ENCODE assay signal across 27 mouse cellular contexts in genomic region chr2:154448633-154449032, GRCm38 (mm10). TPM values are rescaled to one million over a fixed set of nuclear protein-coding genes. Genes with fewer than 3 reads are reported as not detected.
DNase-seq lines count a peak whose midpoint lies in the region; ATAC-seq and TF ChIP-seq lines count a peak whose summit lies in the region.
"Had no signal": no experiment of that assay in that cellular context is flagged by ENCODE, and none has a peak within 500 bp of the region (broad histone marks: within the 10 kb centered on the region; RNA-seq: fewer than 3 reads in every experiment).

No protein-coding gene starts in this region.

- DNase-seq in heart, adult 11 months, result peak; percentile 80
- no peak for DNase-seq in heart, adult 18-20 months
- DNase-seq in ES-E14 (ENCODE audit: low read depth, low spot score) (no peak), R1 (ENCODE audit: low read depth, low spot score) (peak; percentile 71)
- no peak for DNase-seq in frontal cortex, postnatal 14 days (ENCODE audit: low spot score in 2 of 2)
- DNase-seq: adrenal gland, postnatal 10 days; adrenal gland, postnatal 25 days; B cell, adult 2 months; cerebellum, adult 11 months; cerebellum, adult 18-20 months; cerebellum, adult 8-10 months; cerebellum, adult 9-11 months; cerebellum, postnatal 14 days; cerebellum, postnatal 36 days; embryo, embryonic 11 days had no signal

- no peak for ATAC-seq in kidney, embryonic 16.5 days (ENCODE audit: low FRiP score, low TSS enrichment)
- ATAC-seq: CD4-positive, CD25-positive, alpha-beta regulatory T cell, adult 4 months; forebrain, embryonic 14.5 days; forebrain, embryonic 16.5 days; Patski had no signal

- H3K27ac ChIP-seq in ES-E14 (ENCODE audit: insufficient read depth, low read depth, low read length, poor library complexity, severe bottlenecking), result no peak overlapping the region; the same call in 1 of the 2 replicates
- H3K27ac ChIP-seq in kidney, embryonic 16.5 days (ENCODE audit: low read length), result no peak overlapping the region
- H3K27ac ChIP-seq: embryonic facial prominence, embryonic 13.5 days; embryonic facial prominence, embryonic 15.5 days; forebrain, embryonic 10.5 days; forebrain, embryonic 12.5 days had no signal

- no peak overlapping the region for H3K9ac ChIP-seq in ES-E14 (ENCODE audit: insufficient read depth, low read depth, low read length, poor library complexity, severe bottlenecking)
- no peak overlapping the region for H3K9ac ChIP-seq in kidney, embryonic 16.5 days (replicated peaks; ENCODE audit: low read length)
- H3K9ac ChIP-seq: embryonic facial prominence, embryonic 13.5 days; embryonic facial prominence, embryonic 15.5 days; forebrain, embryonic 12.5 days had no signal

- in situ Hi-C loops in ES-E14 (cut with MboI; ENCODE audit: low sequenced_read_pairs in 2 of 2, unreplicated experiment in 2 of 2), result no loop called here

- no peaks in the 10 kb centered on the region for H3K27me3 ChIP-seq in kidney, embryonic 16.5 days (ENCODE audit: insufficient read depth, low read length)
- H3K27me3 ChIP-seq: CH12.LX; embryonic facial prominence, embryonic 13.5 days; embryonic facial prominence, embryonic 15.5 days; forebrain, embryonic 12.5 days; Patski had no signal

- no peak overlapping the region for H3K4me2 ChIP-seq in kidney, embryonic 16.5 days (replicated peaks; ENCODE audit: low read depth, low read length)
- H3K4me2 ChIP-seq: embryonic facial prominence, embryonic 13.5 days; embryonic facial prominence, embryonic 15.5 days; forebrain, embryonic 12.5 days had no signal

- H3K4me3 ChIP-seq in ES-E14 (ENCODE audit: insufficient read depth in 1 of 2, low read depth in 1 of 2, low read length in 2 of 2, poor library complexity in 1 of 2, severe bottlenecking in 1 of 2), result no peak overlapping the region
- no peak overlapping the region for H3K4me3 ChIP-seq in kidney, embryonic 16.5 days (ENCODE audit: low read length)
- H3K4me3 ChIP-seq: embryonic facial prominence, embryonic 13.5 days; embryonic facial prominence, embryonic 15.5 days; erythroblast, embryonic 14.5 days; forebrain, embryonic 10.5 days; forebrain, embryonic 12.5 days had no signal

- peaks cover 3% of the 10 kb centered on the region for H3K36me3 ChIP-seq in ES-E14 (ENCODE audit: control insufficient read depth, insufficient read depth, low read length, poor library complexity, severe bottlenecking)
- peaks cover 9% of the 10 kb centered on the region for H3K36me3 ChIP-seq in kidney, embryonic 16.5 days (ENCODE audit: insufficient read depth, low read length)

- no peaks in the 10 kb centered on the region for H3K9me3 ChIP-seq in ES-E14 (ENCODE audit: control insufficient read depth, insufficient read depth, low read depth, low read length)
- H3K9me3 ChIP-seq in kidney, embryonic 16.5 days (ENCODE audit: low read length), result no peaks in the 10 kb centered on the region
- H3K9me3 ChIP-seq: embryonic facial prominence, embryonic 13.5 days; embryonic facial prominence, embryonic 15.5 days; forebrain, embryonic 12.5 days had no signal

- peaks cover 4 to 14% of the 10 kb centered on the region in 2 experiments for H3K4me1 ChIP-seq in ES-E14 (ENCODE audit: control insufficient read depth in 2 of 2, insufficient read depth in 2 of 2, low read length in 2 of 2, poor library complexity in 1 of 2)
- no peaks in the 10 kb centered on the region; the same call in 1 of the 2 replicates for H3K4me1 ChIP-seq in kidney, embryonic 16.5 days (ENCODE audit: insufficient read depth, low read length)
- H3K4me1 ChIP-seq: embryonic facial prominence, embryonic 15.5 days; forebrain, embryonic 10.5 days; forebrain, embryonic 12.5 days had no signal

TF ChIP-seq in ES-E14, 5 proteins besides CTCF, POLR2A, EP300 and RAD21:
- TF ChIP-seq ZNF384 (IDR thresholded peaks at IDR 0.05; ENCODE audit: low read depth, low read length) (no peak), MAFK (IDR thresholded peaks at IDR 0.05; ENCODE audit: insufficient read depth, low read depth, low read length) (peak; percentile 73)
TF ChIP-seq in ES-E14: peak in this region for 1.

RNA-seq across cellular contexts. Expression of gene Cbfa2t2, which starts 12.4 kb away (rescaled TPM):
- 10 to 100 TPM; 12.8 to 15.9 TPM for total RNA-seq in heart, adult 18-20 months (2021)
- 37.6 and 56.4 TPM in 2 replicates for total RNA-seq in ES-E14 (2012; rRNA removed)
- 44.2 and 48.3 TPM in 2 replicates for polyA plus RNA-seq in kidney, embryonic 16.5 days (2015; fragmentation: Nextera tagmentation; extraction: Ambion mirVana)

RNA-seq across cellular contexts. Expression of gene Snta1, which starts 40.7 kb away (rescaled TPM):
- 10 to 100 TPM; 78.7 to 79.5 TPM for total RNA-seq in heart, adult 18-20 months (2021)
- 11.3 and 18.6 TPM in 2 replicates for total RNA-seq in ES-E14 (2012; rRNA removed)
- 9.5 and 12.2 TPM in 2 replicates for polyA plus RNA-seq in kidney, embryonic 16.5 days (2015; fragmentation: Nextera tagmentation; extraction: Ambion mirVana)
- total RNA-seq: CH12.LX; common myeloid progenitor, adult 5-6 weeks had no signal
- polyA plus RNA-seq: CD4-positive, CD25-positive, alpha-beta regulatory T cell, adult 4 months had no signal

Comparison
In these comparisons a context has a peak if more than half of its experiments do, and no peak if none do; other contexts are left out.
1. DNase-seq: peak in heart, adult 11 months (single experiment) and R1 (single experiment); none in heart, adult 18-20 months (0 of 2), ES-E14 (single experiment) and frontal cortex, postnatal 14 days (0 of 2).